24 mouse cellular contexts compared by ENCODE assay signal in genomic region chr19:15469541-15469940, GRCm38 (mm10).
DNase-seq lines count a peak whose midpoint lies in the region; ATAC-seq and TF ChIP-seq lines count a peak whose summit lies in the region.
"Had no signal": no experiment of that assay in that cellular context is flagged by ENCODE, and none has a peak within 500 bp of the region (broad histone marks: within the 10 kb centered on the region; RNA-seq: fewer than 3 reads in every experiment).

No protein-coding gene starts in this region.

- WGBS in forebrain, embryonic 14.5 days, result 55% methylated on average over 10 of the region's 10 CpGs
- WGBS in forebrain, postnatal 0 days, result 54% methylated on average over 10 of the region's 10 CpGs
- 82% methylated on average over 10 of the region's 10 CpGs for WGBS in midbrain, embryonic 14.5 days
- WGBS in midbrain, embryonic 15.5 days, result 79% methylated on average over 10 of the region's 10 CpGs
- 79% methylated on average over 10 of the region's 10 CpGs for WGBS in stomach, postnatal 0 days

- H3K27me3 ChIP-seq in forebrain, embryonic 14.5 days (replicated peaks; ENCODE audit: control insufficient read depth, insufficient read depth, low read length), result no peaks in the 10 kb centered on the region
- no peaks in the 10 kb centered on the region for H3K27me3 ChIP-seq in forebrain, postnatal 0 days (ENCODE audit: insufficient read depth, low read length)
- H3K27me3 ChIP-seq in midbrain, embryonic 14.5 days (ENCODE audit: control insufficient read depth, insufficient read depth, low read length), result no peaks in the 10 kb centered on the region
- no peaks in the 10 kb centered on the region for H3K27me3 ChIP-seq in midbrain, embryonic 15.5 days (replicated peaks)
- no peaks in the 10 kb centered on the region for H3K27me3 ChIP-seq in stomach, postnatal 0 days (ENCODE audit: control insufficient read depth, insufficient read depth, low read length)
- H3K27me3 ChIP-seq: embryonic facial prominence, embryonic 12.5 days; embryonic facial prominence, embryonic 15.5 days; forebrain, embryonic 15.5 days; heart, embryonic 13.5 days; hindbrain, embryonic 15.5 days; intestine, embryonic 15.5 days had no signal

- H3K9ac ChIP-seq in forebrain, embryonic 14.5 days (ENCODE audit: low read length), result no peak overlapping the region
- H3K9ac ChIP-seq in forebrain, postnatal 0 days, result no peak overlapping the region
- no peak overlapping the region for H3K9ac ChIP-seq in midbrain, embryonic 14.5 days (replicated peaks; ENCODE audit: low read length)
- no peak overlapping the region for H3K9ac ChIP-seq in midbrain, embryonic 15.5 days
- no peak overlapping the region for H3K9ac ChIP-seq in stomach, postnatal 0 days (ENCODE audit: low read length)
- H3K9ac ChIP-seq: embryonic facial prominence, embryonic 12.5 days; embryonic facial prominence, embryonic 15.5 days; forebrain, embryonic 15.5 days; heart, embryonic 13.5 days; hindbrain, embryonic 15.5 days; intestine, embryonic 15.5 days had no signal

- H3K27ac ChIP-seq in forebrain, embryonic 14.5 days (ENCODE audit: low read depth, low read length), result no peak overlapping the region
- no peak overlapping the region for H3K27ac ChIP-seq in forebrain, postnatal 0 days (ENCODE audit: low read depth, low read length)
- no peak overlapping the region for H3K27ac ChIP-seq in midbrain, embryonic 14.5 days (replicated peaks; ENCODE audit: low read depth, low read length)
- H3K27ac ChIP-seq in midbrain, embryonic 15.5 days, result no peak overlapping the region
- no peak overlapping the region for H3K27ac ChIP-seq in stomach, postnatal 0 days (replicated peaks)
- H3K27ac ChIP-seq: embryonic facial prominence, embryonic 12.5 days; embryonic facial prominence, embryonic 15.5 days; forebrain, embryonic 15.5 days; heart, adult 2 months; heart, embryonic 10.5 days; heart, embryonic 13.5 days; hindbrain, embryonic 15.5 days; intestine, embryonic 15.5 days had no signal

- no peaks in the 10 kb centered on the region for H3K9me3 ChIP-seq in forebrain, embryonic 14.5 days (replicated peaks; ENCODE audit: control insufficient read depth, low read length)
- no peaks in the 10 kb centered on the region for H3K9me3 ChIP-seq in forebrain, postnatal 0 days (ENCODE audit: low read length)
- H3K9me3 ChIP-seq in midbrain, embryonic 14.5 days (ENCODE audit: control insufficient read depth, low read length), result no peaks in the 10 kb centered on the region
- H3K9me3 ChIP-seq in midbrain, embryonic 15.5 days, result no peaks in the 10 kb centered on the region
- H3K9me3 ChIP-seq in stomach, postnatal 0 days (ENCODE audit: control insufficient read depth, low read length), result no peaks in the 10 kb centered on the region
- H3K9me3 ChIP-seq: embryonic facial prominence, embryonic 12.5 days; embryonic facial prominence, embryonic 15.5 days; forebrain, embryonic 15.5 days; heart, embryonic 10.5 days; heart, embryonic 13.5 days; hindbrain, embryonic 15.5 days; intestine, embryonic 15.5 days had no signal

- no peak for ATAC-seq in forebrain, embryonic 14.5 days
- ATAC-seq in forebrain, postnatal 0 days, result no peak
- ATAC-seq in midbrain, embryonic 14.5 days (ENCODE audit: low FRiP score, low TSS enrichment), result no peak
- no peak for ATAC-seq in midbrain, embryonic 15.5 days (replicated peaks)
- no peak for ATAC-seq in stomach, postnatal 0 days (ENCODE audit: low FRiP score, low TSS enrichment)
- ATAC-seq: activated CD4-positive, CD25-positive, alpha-beta regulatory T cell, adult 4 months; CD4-positive, CD25-positive, alpha-beta regulatory T cell, adult 4 months; forebrain, embryonic 15.5 days; intestine, embryonic 15.5 days had no signal

- TF ChIP-seq EP300 in stomach, postnatal 0 days (optimal IDR thresholded peaks at IDR 0.05), result no peak

- no peak for TF ChIP-seq CTCF in forebrain, postnatal 0 days (IDR thresholded peaks at IDR 0.05; ENCODE audit: low read depth)
- no peak for TF ChIP-seq CTCF in brain, embryonic 14.5 days (IDR thresholded peaks at IDR 0.05; ENCODE audit: borderline replicate concordance, extremely low read depth, insufficient read depth, insufficient read length)
- no peak for TF ChIP-seq CTCF in stomach, postnatal 0 days (IDR thresholded peaks at IDR 0.05; ENCODE audit: low read depth)

- H3K4me3 ChIP-seq in forebrain, embryonic 14.5 days (ENCODE audit: low read depth, low read length), result no peak overlapping the region
- H3K4me3 ChIP-seq in forebrain, postnatal 0 days (ENCODE audit: low read depth, low read length), result no peak overlapping the region
- H3K4me3 ChIP-seq in midbrain, embryonic 14.5 days (replicated peaks; ENCODE audit: low read depth, low read length), result no peak overlapping the region
- H3K4me3 ChIP-seq in midbrain, embryonic 15.5 days, result no peak overlapping the region
- H3K4me3 ChIP-seq in stomach, postnatal 0 days (ENCODE audit: low read depth, low read length), result no peak overlapping the region
- H3K4me3 ChIP-seq: embryonic facial prominence, embryonic 12.5 days; embryonic facial prominence, embryonic 15.5 days; forebrain, embryonic 15.5 days; heart, adult 2 months; heart, embryonic 10.5 days; heart, embryonic 13.5 days; hindbrain, embryonic 15.5 days; intestine, embryonic 15.5 days had no signal

- DNase-seq in forebrain, embryonic 14.5 days (ENCODE audit: low spot score), result peak; percentile 49
- no peak for DNase-seq in forebrain, postnatal 0 days
- peak; percentile 27 for DNase-seq in midbrain, embryonic 14.5 days
- peak; percentile 68 for DNase-seq in brain, embryonic 14.5 days (ENCODE audit: low read depth)
- no peak for DNase-seq in stomach, postnatal 0 days (ENCODE audit: low spot score)
- DNase-seq: adrenal gland, adult 8-10 months; adrenal gland, postnatal 25 days; cerebellum, adult 2 months; cerebellum, adult 9-11 months; gastrocnemius, postnatal 10 days; gastrocnemius, postnatal 36 days; heart, adult 2 months; heart, postnatal 14 days; heart, postnatal 4 days had no signal

- TF ChIP-seq POLR2A in brain, embryonic 14.5 days (IDR thresholded peaks at IDR 0.05; ENCODE audit: borderline replicate concordance, extremely low read depth, insufficient read depth, insufficient read length, poor library complexity, severe bottlenecking), result no peak

- H3K4me2 ChIP-seq in forebrain, embryonic 14.5 days (ENCODE audit: low read length), result no peak overlapping the region
- H3K4me2 ChIP-seq in forebrain, postnatal 0 days (ENCODE audit: low read depth), result no peak overlapping the region
- no peak overlapping the region for H3K4me2 ChIP-seq in midbrain, embryonic 14.5 days (ENCODE audit: low read length)
- no peak overlapping the region for H3K4me2 ChIP-seq in midbrain, embryonic 15.5 days
- no peak overlapping the region for H3K4me2 ChIP-seq in stomach, postnatal 0 days (replicated peaks; ENCODE audit: low read depth)
- H3K4me2 ChIP-seq: embryonic facial prominence, embryonic 12.5 days; embryonic facial prominence, embryonic 15.5 days; forebrain, embryonic 15.5 days; heart, embryonic 13.5 days; hindbrain, embryonic 15.5 days; intestine, embryonic 15.5 days had no signal

- H3K4me1 ChIP-seq in forebrain, embryonic 14.5 days (ENCODE audit: control insufficient read depth, insufficient read depth, low read length), result peaks cover 3% of the 10 kb centered on the region; the same call in 1 of the 2 replicates
- no peaks in the 10 kb centered on the region for H3K4me1 ChIP-seq in forebrain, postnatal 0 days (ENCODE audit: insufficient read depth)
- no peaks in the 10 kb centered on the region for H3K4me1 ChIP-seq in midbrain, embryonic 14.5 days (ENCODE audit: control insufficient read depth, insufficient read depth, low read length)
- no peaks in the 10 kb centered on the region for H3K4me1 ChIP-seq in midbrain, embryonic 15.5 days
- no peaks in the 10 kb centered on the region for H3K4me1 ChIP-seq in stomach, postnatal 0 days (replicated peaks; ENCODE audit: control insufficient read depth, insufficient read depth)
- H3K4me1 ChIP-seq: embryonic facial prominence, embryonic 12.5 days; embryonic facial prominence, embryonic 15.5 days; forebrain, embryonic 15.5 days; heart, embryonic 10.5 days; hindbrain, embryonic 15.5 days; intestine, embryonic 15.5 days had no signal

- no peaks in the 10 kb centered on the region for H3K36me3 ChIP-seq in forebrain, embryonic 14.5 days (ENCODE audit: control insufficient read depth, insufficient read depth, low read length)
- no peaks in the 10 kb centered on the region for H3K36me3 ChIP-seq in forebrain, postnatal 0 days (ENCODE audit: insufficient read depth)
- H3K36me3 ChIP-seq in midbrain, embryonic 14.5 days (ENCODE audit: control insufficient read depth, insufficient read depth, low read length), result no peaks in the 10 kb centered on the region
- H3K36me3 ChIP-seq in midbrain, embryonic 15.5 days (replicated peaks), result no peaks in the 10 kb centered on the region
- no peaks in the 10 kb centered on the region for H3K36me3 ChIP-seq in stomach, postnatal 0 days (ENCODE audit: control insufficient read depth, insufficient read depth, low read length)
- H3K36me3 ChIP-seq: embryonic facial prominence, embryonic 12.5 days; embryonic facial prominence, embryonic 15.5 days; forebrain, embryonic 15.5 days; heart, embryonic 10.5 days; heart, embryonic 13.5 days; hindbrain, embryonic 15.5 days; intestine, embryonic 15.5 days had no signal

Comparison
In these comparisons a context has a peak if more than half of its experiments do, and no peak if none do; other contexts are left out.
1. DNase-seq: peak in forebrain, embryonic 14.5 days (single experiment), midbrain, embryonic 14.5 days (single experiment) and brain, embryonic 14.5 days (single experiment); none in forebrain, postnatal 0 days (single experiment) and stomach, postnatal 0 days (single experiment).